Mouse (Mus musculus): ENCODE data around the gene Mup12. TPM values are rescaled to one million over a fixed set of nuclear protein-coding genes. Genes with fewer than 3 reads are reported as not detected.
"Not testable (repeated sequence)": the region's sequence is repeated elsewhere in the genome, so short reads cannot be mapped to it uniquely, and the experiment has no call there.

Mup12 gene
- not detected for polyA plus RNA-seq (2012; fragmentation: generic; extraction: Trizol)

GRCm38 (mm10) chr4:60741226-60741625, at the start of gene Mup12:
Gene Mup12 (minus strand): TSS chr4:60741326.
- not testable (repeated sequence) for H3K36me3 ChIP-seq (ENCODE audit: control insufficient read depth, insufficient read depth); H3K27me3 ChIP-seq (ENCODE audit: control insufficient read depth, insufficient read depth, insufficient read length); H3K4me2 ChIP-seq (ENCODE audit: low read depth); H3K79me2 ChIP-seq (ENCODE audit: control insufficient read depth, insufficient read depth); H3K4me3 ChIP-seq; H3ac ChIP-seq (ENCODE audit: control insufficient read depth, insufficient read length)

Other genes with a start within 250 kb of the Mup12 start
- not detected for gene Mup1, start 239.4 kb downstream of the Mup12 start, polyA plus RNA-seq (2012; fragmentation: generic; extraction: Trizol)
- gene Mup10, start 159.1 kb downstream of the Mup12 start, polyA plus RNA-seq (2012; fragmentation: generic; extraction: Trizol): not detected
- gene Mup11, start 78.9 kb downstream of the Mup12 start, polyA plus RNA-seq (2012; fragmentation: generic; extraction: Trizol): not detected
- gene Mup22, start 80.1 kb upstream of the Mup12 start, polyA plus RNA-seq (2012; fragmentation: generic; extraction: Trizol): not detected